Mouse (Mus musculus) brain, embryonic 18.5 days (tissue): ENCODE data around the gene Gm48552.

Experiments used
- DNase-seq: peaks from one replicate; pipeline ENCODE4 v3.0.0-alpha.2; 2012; ENCODE audit warnings: low read depth, low spot score

Gene Gm48552

GRCm38 (mm10) chr10:81418216-81419070 lies 29.6 kb downstream of the Gm48552 start:
- DNase-seq, result no peak

- no peak for DNase-seq
Measured at GRCm38 (mm10) chr10:81419111-81419928, 30.5 kb downstream of the Gm48552 start.

- no peak for DNase-seq
Measured at GRCm38 (mm10) chr10:81420191-81420767, 31.5 kb downstream of the Gm48552 start.

DNA sequence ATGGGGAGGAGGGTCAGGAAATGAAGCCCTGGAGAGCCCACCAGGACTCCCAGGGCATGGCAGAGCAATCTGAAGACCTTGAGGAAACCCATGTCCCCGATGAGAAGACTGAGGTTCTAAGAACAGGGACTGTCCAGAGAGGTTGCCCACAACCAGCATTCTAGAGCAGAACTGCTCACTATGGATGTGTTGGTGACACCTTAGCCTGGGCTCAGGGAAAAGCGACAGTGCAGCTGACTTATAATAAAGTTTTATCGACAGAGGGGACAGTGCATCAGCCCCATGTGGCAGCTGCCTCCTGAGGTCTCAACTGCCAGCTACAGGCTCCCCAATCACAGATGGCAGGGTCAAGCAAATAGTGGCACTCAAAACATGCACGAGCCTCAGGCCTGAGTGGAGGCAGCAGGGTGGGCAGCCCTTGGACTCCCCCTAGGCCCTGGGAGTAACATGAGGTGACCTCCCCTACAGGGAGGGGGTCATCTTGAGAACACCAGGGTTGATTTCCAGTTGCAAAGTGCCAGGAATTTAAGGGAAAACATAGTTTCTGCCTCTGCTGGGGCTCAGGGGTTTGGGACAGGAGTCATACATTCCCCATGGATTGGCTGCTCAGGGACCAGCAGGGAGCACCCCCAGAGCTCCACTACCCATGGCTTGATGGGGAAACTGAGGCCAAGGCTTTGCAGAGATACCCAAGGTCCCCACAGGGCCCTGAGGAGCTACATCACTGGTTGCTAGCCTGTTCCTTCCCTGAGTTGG lies 32.4 kb downstream of the Gm48552 start:
- DNase-seq, result no peak

DNA sequence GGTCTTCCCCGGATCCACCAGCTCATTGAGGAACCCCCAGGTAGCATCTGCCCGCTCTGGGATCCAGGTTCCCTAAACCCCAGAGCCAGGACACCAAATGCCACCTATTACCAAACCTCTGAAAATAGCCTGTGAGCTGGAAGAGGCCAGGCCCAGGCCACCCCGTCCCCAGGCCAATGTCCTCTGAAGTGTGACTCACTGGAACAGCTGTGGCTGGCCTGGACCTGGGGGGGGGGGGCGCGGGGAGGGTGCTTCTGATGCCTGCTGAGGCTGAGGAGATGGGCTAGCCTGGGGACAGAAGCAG lies 32.9 kb downstream of the Gm48552 start:
- DNase-seq, result no peak

GRCm38 (mm10) chr10:81422191-81422590 lies 33.4 kb downstream of the Gm48552 start:
- DNase-seq, result no peak

DNA sequence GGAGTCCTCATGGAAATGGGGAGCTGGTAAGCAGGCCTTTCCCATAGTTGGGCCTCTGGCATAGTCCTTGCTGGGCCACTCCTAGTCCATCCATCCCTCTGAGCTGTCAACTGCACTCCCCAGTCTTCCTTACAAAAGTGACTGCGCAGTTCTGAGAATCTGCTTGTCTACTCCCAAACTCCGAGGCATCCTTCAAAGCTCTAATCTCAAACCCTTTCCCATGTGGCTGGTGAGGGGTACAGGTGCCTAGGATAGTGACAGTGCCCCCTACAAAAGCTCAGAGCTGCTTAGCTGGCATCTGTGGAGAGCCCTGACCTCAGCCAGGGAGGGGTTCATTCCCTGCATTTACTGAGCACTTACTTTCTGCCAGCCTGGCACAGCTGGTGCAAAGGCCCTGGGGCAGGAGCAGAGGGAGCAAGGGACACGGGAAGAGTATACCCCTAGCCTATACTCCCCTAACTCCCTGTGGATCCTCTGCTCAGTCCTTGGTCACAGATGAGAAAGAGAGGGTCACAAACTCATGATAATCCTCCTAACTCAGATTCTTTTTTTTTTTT lies 33.9 kb downstream of the Gm48552 start:
- no peak for DNase-seq

GRCm38 (mm10) chr10:81423476-81424245 lies 34.9 kb downstream of the Gm48552 start:
- no peak for DNase-seq

DNA sequence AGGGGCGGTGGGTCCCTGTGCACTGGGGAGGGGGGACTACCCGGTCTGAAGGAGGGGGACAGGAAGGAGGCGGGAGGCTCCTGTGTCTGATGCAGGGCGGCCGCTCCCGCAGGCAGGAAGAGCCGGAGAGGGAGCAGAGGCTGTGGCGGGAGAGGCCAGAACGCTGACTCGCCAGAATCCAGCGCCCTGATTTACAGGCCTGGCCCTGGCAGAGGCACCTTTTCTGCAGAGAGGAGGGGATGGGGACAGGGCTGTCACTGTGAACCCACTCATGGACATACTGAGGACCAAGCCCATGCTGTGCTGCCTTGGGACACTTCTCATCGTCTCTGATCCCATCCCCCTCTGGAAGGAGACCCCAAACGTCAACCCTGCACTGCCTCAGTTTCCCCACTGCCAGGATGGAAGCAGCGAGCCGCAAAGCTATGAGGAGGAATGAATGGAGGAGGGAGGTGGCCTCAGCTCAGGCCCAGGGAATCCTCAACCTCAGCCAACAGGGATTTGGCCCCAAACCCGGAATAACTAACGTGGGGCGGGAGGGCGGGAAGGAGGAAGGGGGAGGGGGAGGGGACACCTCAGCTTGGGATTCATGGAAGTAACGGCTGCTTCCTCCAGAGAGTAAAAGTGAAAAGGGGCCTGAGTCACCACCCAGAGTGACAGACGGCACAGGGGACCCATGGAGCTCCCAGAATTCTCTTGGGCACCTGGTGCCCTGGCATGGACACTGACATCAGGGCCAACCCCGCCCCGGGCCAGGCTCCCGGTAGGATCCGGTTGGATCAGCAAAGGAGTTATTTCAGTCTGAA lies 35.6 kb downstream of the Gm48552 start:
- DNase-seq, result no peak

DNA sequence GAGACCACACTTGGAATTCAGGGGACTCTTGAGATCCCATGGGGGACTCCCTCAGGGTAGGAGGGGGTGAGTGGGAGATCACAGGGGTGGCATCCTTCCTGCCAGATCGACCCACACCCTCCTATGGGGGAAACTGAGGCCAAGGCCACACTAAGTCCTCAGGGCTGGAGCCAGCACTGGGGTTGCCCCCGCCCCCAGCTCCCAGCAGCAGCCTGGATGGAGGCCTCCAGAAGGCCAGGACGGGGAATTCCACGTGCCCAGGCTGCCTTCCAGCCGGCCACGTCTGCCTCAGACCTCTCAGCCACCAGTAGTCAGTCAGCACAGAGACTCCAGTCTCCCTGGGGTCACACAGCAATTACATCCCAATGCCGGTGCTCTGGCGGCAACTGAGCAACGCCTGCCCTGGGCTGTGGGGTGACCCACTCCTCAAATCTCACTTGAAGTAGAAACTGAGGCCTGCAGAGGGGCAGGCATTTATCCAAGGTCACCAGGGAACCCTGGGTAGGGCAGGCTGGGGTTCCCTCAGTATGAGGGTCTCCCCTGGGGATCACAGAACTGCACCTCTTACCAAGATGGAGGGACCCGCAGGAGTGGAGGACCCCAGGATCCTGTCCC lies 36.5 kb downstream of the Gm48552 start:
- DNase-seq, result no peak

GRCm38 (mm10) chr10:81426081-81426671 lies 37.4 kb downstream of the Gm48552 start:
- DNase-seq, result no peak

- DNase-seq, result no peak
Measured at GRCm38 (mm10) chr10:81426897-81427296, 38.1 kb downstream of the Gm48552 start.

- no peak for DNase-seq
Measured at GRCm38 (mm10) chr10:81427327-81427726, 38.5 kb downstream of the Gm48552 start.

- DNase-seq, result no peak
Measured at GRCm38 (mm10) chr10:81427804-81428506, 39.1 kb downstream of the Gm48552 start.

GRCm38 (mm10) chr10:81428507-81428870 lies 39.7 kb downstream of the Gm48552 start:
- no peak for DNase-seq

GRCm38 (mm10) chr10:81429092-81429491 lies 40.3 kb downstream of the Gm48552 start:
- no peak for DNase-seq

- DNase-seq, result no peak
Measured at GRCm38 (mm10) chr10:81429605-81430061, 40.8 kb downstream of the Gm48552 start.

- no peak for DNase-seq
Measured at GRCm38 (mm10) chr10:81430141-81430830, 41.5 kb downstream of the Gm48552 start.
